Comparison of ENCODE assay signal across 14 mouse cellular contexts in genomic region chr1:72867346-72867745, GRCm38 (mm10). TPM values are rescaled to one million over a fixed set of nuclear protein-coding genes. Genes with fewer than 3 reads are reported as not detected.
DNase-seq lines count a peak whose midpoint lies in the region; ATAC-seq and TF ChIP-seq lines count a peak whose summit lies in the region.
"Had no signal": no experiment of that assay in that cellular context is flagged by ENCODE, and none has a peak within 500 bp of the region (broad histone marks: within the 10 kb centered on the region; RNA-seq: fewer than 3 reads in every experiment).

No protein-coding gene starts in this region.

- H3K9ac ChIP-seq in heart, embryonic 12.5 days, result no peak overlapping the region
- no peak overlapping the region for H3K9ac ChIP-seq in midbrain, postnatal 0 days (replicated peaks; ENCODE audit: low read length, poor library complexity, severe bottlenecking)
- H3K9ac ChIP-seq: liver, embryonic 12.5 days; lung, embryonic 15.5 days had no signal

- peaks cover 35% of the 10 kb centered on the region for H3K36me3 ChIP-seq in heart, embryonic 12.5 days
- H3K36me3 ChIP-seq in midbrain, embryonic 10.5 days, result peaks cover 32% of the 10 kb centered on the region
- H3K36me3 ChIP-seq in midbrain, postnatal 0 days (ENCODE audit: insufficient read depth, low read length), result no peaks in the 10 kb centered on the region
- H3K36me3 ChIP-seq in limb, embryonic 10.5 days, result peaks cover 15% of the 10 kb centered on the region
- H3K36me3 ChIP-seq: liver, embryonic 12.5 days had no signal

- 29% methylated on average over 1 of the region's 1 CpGs for WGBS in heart, embryonic 12.5 days
- WGBS in midbrain, embryonic 10.5 days, result 45% methylated on average over 1 of the region's 1 CpGs
- WGBS in midbrain, postnatal 0 days, result 43% methylated on average over 1 of the region's 1 CpGs
- 32% methylated on average over 1 of the region's 1 CpGs for WGBS in limb, embryonic 10.5 days

- no peak for DNase-seq in heart, adult 9 months (ENCODE audit: low spot score in 2 of 2)
- DNase-seq in midbrain, embryonic 10.5 days (ENCODE audit: low spot score), result no peak
- DNase-seq in midbrain, postnatal 0 days (ENCODE audit: low spot score), result no peak
- DNase-seq in brain, adult 2 months (ENCODE audit: low read depth, low spot score), result peak; percentile 24
- DNase-seq in limb, embryonic 10.5 days (ENCODE audit: low spot score), result no peak
- no peak for DNase-seq in ovary, postnatal 14 days (ENCODE audit: low spot score)
- DNase-seq: adrenal gland, postnatal 25 days; cerebellum, postnatal 14 days; kidney, adult 9 months; layer of hippocampus, postnatal 36 days; right cerebral cortex, postnatal 25 days had no signal

- no peak overlapping the region for H3K27ac ChIP-seq in heart, embryonic 12.5 days (ENCODE audit: poor library complexity, severe bottlenecking)
- peak overlapping the region; percentile 69 for H3K27ac ChIP-seq in midbrain, embryonic 10.5 days (replicated peaks)
- no peak overlapping the region for H3K27ac ChIP-seq in midbrain, postnatal 0 days (ENCODE audit: low read depth, low read length)
- H3K27ac ChIP-seq in limb, embryonic 10.5 days, result peak overlapping the region; percentile 21; the same call in 1 of the 2 replicates
- H3K27ac ChIP-seq: liver, embryonic 12.5 days; lung, embryonic 15.5 days had no signal

- H3K4me2 ChIP-seq in heart, embryonic 12.5 days, result 0 out of 2 replicates have a peak overlapping the region, but pooled peaks have one; percentile 3
- H3K4me2 ChIP-seq in midbrain, postnatal 0 days (ENCODE audit: low read depth, low read length, poor library complexity, severe bottlenecking), result no peak overlapping the region
- H3K4me2 ChIP-seq: liver, embryonic 12.5 days; lung, embryonic 15.5 days had no signal

- H3K27me3 ChIP-seq in heart, embryonic 12.5 days (replicated peaks), result no peaks in the 10 kb centered on the region
- H3K27me3 ChIP-seq in midbrain, embryonic 10.5 days (ENCODE audit: low read depth, poor library complexity, severe bottlenecking), result peaks cover 15% of the 10 kb centered on the region
- H3K27me3 ChIP-seq in midbrain, postnatal 0 days (ENCODE audit: insufficient read depth, low read length), result no peaks in the 10 kb centered on the region
- peaks cover 41% of the 10 kb centered on the region for H3K27me3 ChIP-seq in limb, embryonic 10.5 days (ENCODE audit: low read depth, poor library complexity, severe bottlenecking)

- no peaks in the 10 kb centered on the region for H3K9me3 ChIP-seq in heart, embryonic 12.5 days (replicated peaks)
- no peaks in the 10 kb centered on the region for H3K9me3 ChIP-seq in midbrain, embryonic 10.5 days (replicated peaks)
- H3K9me3 ChIP-seq in midbrain, postnatal 0 days (ENCODE audit: low read length), result no peaks in the 10 kb centered on the region
- no peaks in the 10 kb centered on the region for H3K9me3 ChIP-seq in limb, embryonic 10.5 days (replicated peaks)
- H3K9me3 ChIP-seq: liver, embryonic 12.5 days; lung, embryonic 15.5 days had no signal

- peaks cover 30% of the 10 kb centered on the region for H3K4me1 ChIP-seq in heart, embryonic 12.5 days (replicated peaks)
- peaks cover 74% of the 10 kb centered on the region for H3K4me1 ChIP-seq in midbrain, embryonic 10.5 days
- H3K4me1 ChIP-seq in midbrain, postnatal 0 days (ENCODE audit: insufficient read depth, low read length), result 0 out of 2 replicates have a peak, but pooled peaks cover 2% of the 10 kb centered on the region
- H3K4me1 ChIP-seq in limb, embryonic 10.5 days, result peaks cover 44% of the 10 kb centered on the region

- TF ChIP-seq CTCF in midbrain, postnatal 0 days (IDR thresholded peaks at IDR 0.05), result no peak

- no peak for ATAC-seq in heart, embryonic 12.5 days (ENCODE audit: insufficient number of reproducible peaks, low FRiP score)
- no peak for ATAC-seq in midbrain, postnatal 0 days (ENCODE audit: low FRiP score)
- ATAC-seq: liver, embryonic 12.5 days had no signal

- H3K4me3 ChIP-seq in heart, embryonic 12.5 days, result no peak overlapping the region
- H3K4me3 ChIP-seq in midbrain, embryonic 10.5 days, result no peak overlapping the region
- H3K4me3 ChIP-seq in midbrain, postnatal 0 days (ENCODE audit: low read depth, low read length), result no peak overlapping the region
- H3K4me3 ChIP-seq in limb, embryonic 10.5 days, result no peak overlapping the region
- H3K4me3 ChIP-seq: liver, embryonic 12.5 days; lung, embryonic 15.5 days had no signal

RNA-seq across cellular contexts. Expression of gene Igfbp5, which starts 7.3 kb away (rescaled TPM):
- 179 and 184 TPM in 2 replicates for polyA plus RNA-seq in heart, embryonic 12.5 days (2016; fragmentation: Nextera tagmentation; extraction: Ambion mirVana)
- 48.2 and 49.9 TPM in 2 replicates for polyA plus RNA-seq in midbrain, embryonic 10.5 days (2016; fragmentation: Nextera tagmentation; extraction: Ambion mirVana)
- 109 and 127 TPM in 2 replicates for total RNA-seq in midbrain, postnatal 0 days (2014; rRNA removed)
- 42.8 and 47.4 TPM in 2 replicates for polyA plus RNA-seq in midbrain, postnatal 0 days (2015; fragmentation: Nextera tagmentation; extraction: Ambion mirVana)
- polyA plus RNA-seq in limb, embryonic 10.5 days (2016; fragmentation: Nextera tagmentation; extraction: Ambion mirVana), result 44.4 and 55.4 TPM in 2 replicates

RNA-seq across cellular contexts. Expression of gene Igfbp2, which starts 43.0 kb away (rescaled TPM):
- polyA plus RNA-seq in heart, embryonic 12.5 days (2016; fragmentation: Nextera tagmentation; extraction: Ambion mirVana), result 91.7 and 93.5 TPM in 2 replicates
- 585 and 600 TPM in 2 replicates for polyA plus RNA-seq in midbrain, embryonic 10.5 days (2016; fragmentation: Nextera tagmentation; extraction: Ambion mirVana)
- 432 and 450 TPM in 2 replicates for total RNA-seq in midbrain, postnatal 0 days (2014; rRNA removed)
- 272 and 323 TPM in 2 replicates for polyA plus RNA-seq in midbrain, postnatal 0 days (2015; fragmentation: Nextera tagmentation; extraction: Ambion mirVana)
- 198 and 264 TPM in 2 replicates for polyA plus RNA-seq in limb, embryonic 10.5 days (2016; fragmentation: Nextera tagmentation; extraction: Ambion mirVana)

Comparison
In these comparisons a context has a peak if more than half of its experiments do, and no peak if none do; other contexts are left out.
1. H3K27ac ChIP-seq: peak in midbrain, embryonic 10.5 days (single experiment) and limb, embryonic 10.5 days (single experiment); none in heart, embryonic 12.5 days (single experiment) and midbrain, postnatal 0 days (single experiment).